Mouse (Mus musculus) kidney, postnatal 0 days (tissue): ENCODE measurements at regions not wholly inside any gene's neighbourhood (a gene's known extent, or its start where the extent isn't known, plus 50 kb on each side); places are given as distances from the start of the nearest gene placed in this dataset.

Experiments used
- ATAC-seq: fragments of 200-750 bp; cut with Nextera tagmentation; replicated peaks from 2 replicates; pipeline ENCODE4 v1.8.0; 2017; ENCODE audit warnings: low read depth, moderate number of reproducible peaks, moderate TSS enrichment, moderate library complexity; ENCODE audit not compliant: low FRiP score
- DNase-seq: peaks from one replicate; pipeline ENCODE4 v3.0.0-alpha.2; 2016; ENCODE audit warnings: low spot score
- H3K27ac ChIP-seq: fragments of 300-500 bp; sonication (generic); 2 replicates; pipeline ENCODE4 v1.5.1; 2014; ENCODE audit warnings: mild to moderate bottlenecking
- H3K27me3 ChIP-seq: fragments of 300-500 bp; sonication (generic); 2 replicates; pipeline ENCODE4 v1.6.1; 2014; ENCODE audit warnings: low read length, mixed read lengths; ENCODE audit not compliant: insufficient read depth
- H3K36me3 ChIP-seq: fragments of 300-500 bp; sonication (generic); 2 replicates; pipeline ENCODE4 v1.6.1; 2014; ENCODE audit warnings: low read length, mixed read lengths; ENCODE audit not compliant: insufficient read depth
- H3K4me1 ChIP-seq: fragments of 300-500 bp; sonication (generic); replicated peaks from 2 replicates; pipeline ENCODE4 v1.6.1; 2014; ENCODE audit warnings: antibody characterized with exemption, low read length, mixed read lengths; ENCODE audit not compliant: insufficient read depth
- H3K4me2 ChIP-seq: fragments of 300-500 bp; sonication (generic); 2 replicates; pipeline ENCODE4 v1.6.1; 2014; ENCODE audit warnings: mild to moderate bottlenecking, low read length, moderate library complexity, mixed read lengths
- H3K4me3 ChIP-seq: fragments of 300-500 bp; sonication (generic); replicated peaks from 2 replicates; pipeline ENCODE4 v1.5.1; 2014; ENCODE audit warnings: low read depth, low read length
- H3K9ac ChIP-seq: fragments of 300-500 bp; sonication (generic); 2 replicates; pipeline ENCODE4 v1.6.1; 2014; ENCODE audit warnings: low read depth, low read length
- H3K9me3 ChIP-seq: fragments of 300-500 bp; sonication (generic); replicated peaks from 2 replicates; pipeline ENCODE4 v1.6.1; 2016; ENCODE audit warnings: low read length, inconsistent platforms, mixed read lengths
- CTCF ChIP-seq: IDR thresholded peaks from 2 replicates; pipeline ENCODE4 v1.5.1; 2016; ENCODE audit warnings: antibody characterized with exemption, low read depth, mild to moderate bottlenecking, moderate library complexity
- WGBS: fragments of 180-500 bp; shearing (Covaris S2); extraction: QIAGEN DNeasy Blood & Tissue Kit; methylation state at CpG from one replicate; pipeline ENCODE4 v1.1.7; 2014; 5-methylcytosine and 5-hydroxymethylcytosine counted together

GRCm38 (mm10) chr8:6340158-6340855, 1235.2 kb upstream of the Slc10a2 start:
- H3K4me1 ChIP-seq: no peaks in the 10 kb centered on the region
- H3K36me3 ChIP-seq: no peaks in the 10 kb centered on the region
- H3K4me3 ChIP-seq: no peak overlapping the region
- no peak overlapping the region for H3K27ac ChIP-seq
- no peak for TF ChIP-seq CTCF
- WGBS: 39% methylated on average over 3 of the region's 3 CpGs
- no peak overlapping the region for H3K4me2 ChIP-seq
- DNase-seq (peak; percentile 6), ATAC-seq (no peak)
- no peak overlapping the region for H3K9ac ChIP-seq
- no peaks in the 10 kb centered on the region for H3K27me3 ChIP-seq
- no peaks in the 10 kb centered on the region for H3K9me3 ChIP-seq

- H3K9ac ChIP-seq: no peak overlapping the region
- ATAC-seq: no peak
- no peak for DNase-seq
- no peaks in the 10 kb centered on the region for H3K9me3 ChIP-seq
- no peak for TF ChIP-seq CTCF
- H3K36me3 ChIP-seq: no peaks in the 10 kb centered on the region
- no peak overlapping the region for H3K27ac ChIP-seq
- no peaks in the 10 kb centered on the region for H3K27me3 ChIP-seq
- H3K4me3 ChIP-seq: no peak overlapping the region
- H3K4me2 ChIP-seq: no peak overlapping the region
- no peaks in the 10 kb centered on the region for H3K4me1 ChIP-seq
- 73% methylated on average over 3 of the region's 3 CpGs for WGBS
Observed at GRCm38 (mm10) chr8:6334254-6334993, 1229.3 kb upstream of the Slc10a2 start.

- ATAC-seq (no peak), DNase-seq (no peak)
- Histone ChIP-seq H3K27ac (no peak overlapping the region), H3K36me3 (no peaks in the 10 kb centered on the region), H3K4me1 (no peaks in the 10 kb centered on the region), H3K9me3 (no peaks in the 10 kb centered on the region), H3K9ac (no peak overlapping the region), H3K4me3 (no peak overlapping the region), H3K4me2 (no peak overlapping the region), H3K27me3 (no peaks in the 10 kb centered on the region)
- 70% methylated on average over 1 of the region's 1 CpGs for WGBS
- no peak for TF ChIP-seq CTCF
Observed at GRCm38 (mm10) chr8:6321346-6321745, 1216.2 kb upstream of the Slc10a2 start.

GRCm38 (mm10) chr8:6315162-6315845, 1210.2 kb upstream of the Slc10a2 start:
- no peak for DNase-seq

GRCm38 (mm10) chr8:6288889-6289288, 1183.7 kb upstream of the Slc10a2 start:
- DNase-seq: no peak
- no peak overlapping the region for H3K4me3 ChIP-seq
- H3K36me3 ChIP-seq: no peaks in the 10 kb centered on the region
- no peaks in the 10 kb centered on the region for H3K9me3 ChIP-seq
- no peaks in the 10 kb centered on the region for H3K27me3 ChIP-seq
- TF ChIP-seq CTCF: no peak
- WGBS: 59% methylated on average over 3 of the region's 3 CpGs
- H3K4me1 ChIP-seq: no peaks in the 10 kb centered on the region
- H3K27ac ChIP-seq: no peak overlapping the region
- ATAC-seq: no peak
- no peak overlapping the region for H3K4me2 ChIP-seq
- H3K9ac ChIP-seq: no peak overlapping the region

More at GRCm38 (mm10) chr8:6315162-6315845, 1210.2 kb upstream of the Slc10a2 start:
- no peaks in the 10 kb centered on the region for H3K36me3 ChIP-seq
- H3K4me3 ChIP-seq: no peak overlapping the region
- no peak overlapping the region for H3K27ac ChIP-seq
- no peak for ATAC-seq
- 57% methylated on average over 4 of the region's 4 CpGs for WGBS
- H3K27me3 ChIP-seq: no peaks in the 10 kb centered on the region
- no peak overlapping the region for H3K9ac ChIP-seq
- TF ChIP-seq CTCF: no peak
- no peaks in the 10 kb centered on the region for H3K4me1 ChIP-seq
- no peaks in the 10 kb centered on the region for H3K9me3 ChIP-seq
- no peak overlapping the region for H3K4me2 ChIP-seq

DNA sequence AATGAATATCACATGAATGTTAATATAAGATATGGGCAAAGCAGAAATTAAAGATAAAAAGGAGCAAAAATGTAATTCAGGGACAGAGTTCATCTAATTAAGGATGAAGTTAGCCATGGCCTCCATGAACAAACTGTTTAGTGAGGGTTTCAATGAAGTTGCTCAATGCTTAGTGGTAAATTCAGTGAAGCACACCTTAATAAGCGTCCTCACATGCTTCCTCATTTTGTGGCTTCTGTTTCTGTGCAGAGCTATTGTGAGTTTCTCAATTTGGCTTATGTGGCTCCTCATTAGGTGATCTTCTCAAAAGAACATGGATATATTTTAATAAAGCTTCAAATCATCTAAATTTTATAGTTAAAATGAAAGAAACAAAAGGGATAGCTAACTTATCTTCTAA, 1174.8 kb upstream of the Slc10a2 start:
- Histone ChIP-seq H3K4me1 (no peaks in the 10 kb centered on the region), H3K9me3 (no peaks in the 10 kb centered on the region), H3K27ac (no peak overlapping the region), H3K9ac (no peak overlapping the region), H3K4me3 (no peak overlapping the region), H3K36me3 (no peaks in the 10 kb centered on the region), H3K27me3 (no peaks in the 10 kb centered on the region), H3K4me2 (no peak overlapping the region)
- DNase-seq: no peak
- no peak for ATAC-seq
- WGBS: 88% methylated on average over 1 of the region's 1 CpGs
- TF ChIP-seq CTCF: no peak
